Mouse (Mus musculus): Measurements from ENCODE around the gene Nt5c3.

Gene Nt5c3

DNA sequence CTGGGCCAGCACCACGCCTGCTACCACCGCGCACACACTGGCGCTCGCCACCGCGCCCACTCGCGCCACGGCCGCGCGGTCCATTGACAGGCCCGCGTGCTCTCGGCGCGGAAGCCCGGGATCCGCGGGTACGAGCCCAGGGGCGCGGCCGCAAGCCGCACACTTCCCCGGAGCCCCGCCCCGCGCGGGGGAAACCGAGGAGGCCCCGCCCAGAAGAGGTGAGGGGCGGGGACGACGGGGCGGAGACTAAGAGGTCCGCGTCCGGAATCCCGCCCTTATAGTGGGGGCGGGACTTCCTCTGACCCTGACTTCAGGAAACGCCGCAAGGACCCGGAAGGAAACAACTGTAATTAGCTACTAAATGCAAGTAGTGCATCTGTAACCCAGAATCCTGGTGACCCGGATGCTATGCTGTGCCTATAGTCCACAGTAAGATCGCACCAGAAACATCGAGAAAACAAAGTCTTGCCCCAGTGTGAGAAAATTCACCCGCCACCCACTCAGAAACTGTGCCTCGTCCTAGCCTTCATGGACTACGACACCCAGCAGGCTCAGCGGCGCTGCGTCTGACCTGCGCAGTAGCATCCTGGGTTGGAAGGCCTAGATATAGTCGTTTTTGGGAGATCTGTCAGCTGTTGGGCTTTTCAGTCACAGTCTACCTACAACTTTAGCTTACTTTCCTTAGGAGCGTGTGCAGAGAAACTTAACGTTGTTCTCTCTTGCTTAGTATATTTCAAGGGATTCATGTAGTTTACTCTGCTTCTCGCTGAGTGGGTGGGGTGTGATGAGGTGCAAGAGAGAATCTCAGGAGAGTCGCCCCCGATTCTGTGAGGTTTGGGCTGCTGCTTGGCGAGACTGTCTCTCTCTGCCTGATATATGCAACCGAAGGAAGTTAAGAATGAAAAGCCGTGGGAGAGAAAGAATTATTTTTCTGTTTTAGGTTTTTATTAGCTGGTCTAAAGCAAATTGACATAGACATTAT lies at the start of gene Nt5c3, which contains the start of gene Vmn1r4:
TSS of gene Nt5c3 (minus strand) at position 207 of the 982 bp plus-strand sequence.
TSS of gene Vmn1r4 (plus strand) at position 290 of the 982 bp plus-strand sequence.
- DNase-seq (ENCODE audit: low spot score in 2 of 2), result peak; percentile 95 to 98

DNA sequence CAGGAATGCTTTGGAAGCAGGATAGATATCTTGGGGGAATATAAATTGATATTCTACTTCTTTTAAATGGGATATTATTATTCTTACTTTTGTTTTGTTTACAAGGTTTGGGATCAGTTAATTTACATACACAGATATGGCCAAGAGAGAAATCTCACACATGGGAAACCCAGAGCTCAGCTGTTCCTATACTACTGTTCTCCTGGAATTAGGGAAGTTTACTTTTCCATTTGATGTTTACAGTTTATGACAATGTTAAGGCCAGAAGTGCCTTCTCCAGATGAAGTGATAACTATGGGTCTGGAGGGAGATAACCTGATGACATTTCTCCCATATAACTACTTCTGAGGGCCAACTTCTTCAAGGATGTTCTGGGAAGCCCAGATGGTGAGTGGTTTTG lies 46.2 kb upstream of the Nt5c3 start, which contains the start of gene Vmn1r5:
TSS of gene Vmn1r5 (plus strand) at position 301 of the 400 bp plus-strand sequence.
- DNase-seq (ENCODE audit: low spot score in 2 of 2), result no peak

DNA sequence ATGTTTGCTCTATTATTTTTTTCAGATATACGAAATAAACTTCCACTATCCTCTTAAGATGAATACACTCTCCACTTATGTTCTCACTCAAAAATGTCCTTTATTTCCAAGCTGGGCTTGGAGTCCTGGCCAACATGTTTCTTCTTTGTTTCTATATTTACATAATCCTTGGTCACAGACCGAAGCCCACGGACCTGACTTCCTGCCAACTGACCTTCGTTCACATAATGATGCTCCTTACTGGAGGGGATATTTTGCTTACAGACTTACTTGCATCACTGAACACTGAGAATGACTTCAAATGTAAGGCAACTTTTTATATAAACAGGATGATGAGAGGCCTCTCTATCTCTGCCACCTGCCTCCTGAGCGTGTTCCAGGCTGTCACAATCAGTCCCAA lies 32.7 kb upstream of the Nt5c3 start:
- no peak for DNase-seq (ENCODE audit: low spot score in 2 of 2)

DNA sequence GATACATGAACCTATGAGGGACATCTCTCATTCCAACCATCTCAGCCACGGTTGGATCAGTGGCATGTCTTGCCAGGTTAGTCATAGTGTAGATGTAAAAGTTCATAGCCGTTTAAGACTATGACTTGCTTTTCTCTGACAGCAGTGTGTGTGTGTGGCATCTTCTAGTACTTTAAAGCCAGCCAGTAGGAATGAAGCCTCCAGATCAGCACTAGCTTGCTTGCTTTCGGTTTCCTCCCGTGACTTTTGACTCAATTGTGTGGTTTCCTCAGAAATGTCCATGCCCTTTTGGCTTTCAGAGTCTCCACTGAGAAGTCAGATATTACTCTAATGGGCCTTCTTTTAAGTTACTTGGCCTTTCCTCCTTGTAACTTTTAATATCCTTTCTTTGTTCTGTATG lies 10.6 kb upstream of the Nt5c3 start:
- DNase-seq (ENCODE audit: low spot score in 2 of 2), result no peak

GRCm38 (mm10) chr6:56932464-56932863 lies 8.7 kb upstream of the Nt5c3 start:
- DNase-seq (ENCODE audit: low spot score in 2 of 2), result no peak

GRCm38 (mm10) chr6:56931648-56932415 lies 8.1 kb upstream of the Nt5c3 start:
- no peak for DNase-seq (ENCODE audit: low spot score in 2 of 2)

GRCm38 (mm10) chr6:56923331-56923725 lies 404 bp downstream of the Nt5c3 start:
- peak in 1 of 2 experiments; percentile 57 for DNase-seq (ENCODE audit: low spot score in 2 of 2)

DNA sequence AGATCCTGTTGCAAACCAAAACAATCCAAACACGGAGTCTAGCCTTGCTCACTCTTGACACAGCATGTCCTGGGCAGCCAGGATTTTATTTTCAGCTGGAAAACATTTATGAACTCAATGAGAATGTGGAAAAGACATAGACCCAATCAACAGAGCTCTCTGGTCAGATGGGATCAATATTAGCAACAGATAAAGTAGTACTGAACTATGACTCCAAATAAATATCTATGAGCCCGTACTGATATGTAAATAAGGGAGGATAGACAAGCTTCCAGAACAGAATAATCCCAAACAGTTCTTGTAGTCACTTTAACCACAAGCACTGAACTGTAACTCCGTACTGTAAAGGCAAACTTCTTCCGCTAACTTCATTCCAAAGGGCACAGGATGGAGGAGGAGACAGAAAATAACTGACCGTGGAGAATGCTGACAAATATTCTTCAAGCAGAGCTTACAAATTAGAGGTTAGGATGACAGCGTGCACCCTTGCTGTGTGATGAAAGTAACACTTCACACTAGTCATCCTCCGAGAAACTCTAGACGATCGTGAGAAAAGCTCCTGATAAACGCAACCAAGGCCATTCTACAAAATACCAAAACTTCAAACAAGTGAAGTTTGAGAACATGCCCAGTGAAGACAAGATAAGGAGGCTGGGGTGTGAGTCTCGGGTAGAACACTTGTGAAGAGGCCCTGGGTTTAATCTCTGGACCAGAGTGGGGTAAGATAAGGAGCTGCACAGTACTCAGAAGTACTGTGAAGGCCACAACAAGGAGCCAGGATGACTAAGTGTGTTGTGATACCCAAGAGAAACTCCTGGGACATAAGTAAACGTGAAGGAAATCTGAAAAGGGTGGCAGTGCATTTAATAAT lies 3.3 kb downstream of the Nt5c3 start:
- peak in 1 of 2 experiments; percentile 49 for DNase-seq (ENCODE audit: low spot score in 2 of 2)

- DNase-seq (ENCODE audit: low spot score in 2 of 2), result no peak
These were observed 4.2 kb downstream of the Nt5c3 start for GRCm38 (mm10) chr6:56919330-56920044.

DNA sequence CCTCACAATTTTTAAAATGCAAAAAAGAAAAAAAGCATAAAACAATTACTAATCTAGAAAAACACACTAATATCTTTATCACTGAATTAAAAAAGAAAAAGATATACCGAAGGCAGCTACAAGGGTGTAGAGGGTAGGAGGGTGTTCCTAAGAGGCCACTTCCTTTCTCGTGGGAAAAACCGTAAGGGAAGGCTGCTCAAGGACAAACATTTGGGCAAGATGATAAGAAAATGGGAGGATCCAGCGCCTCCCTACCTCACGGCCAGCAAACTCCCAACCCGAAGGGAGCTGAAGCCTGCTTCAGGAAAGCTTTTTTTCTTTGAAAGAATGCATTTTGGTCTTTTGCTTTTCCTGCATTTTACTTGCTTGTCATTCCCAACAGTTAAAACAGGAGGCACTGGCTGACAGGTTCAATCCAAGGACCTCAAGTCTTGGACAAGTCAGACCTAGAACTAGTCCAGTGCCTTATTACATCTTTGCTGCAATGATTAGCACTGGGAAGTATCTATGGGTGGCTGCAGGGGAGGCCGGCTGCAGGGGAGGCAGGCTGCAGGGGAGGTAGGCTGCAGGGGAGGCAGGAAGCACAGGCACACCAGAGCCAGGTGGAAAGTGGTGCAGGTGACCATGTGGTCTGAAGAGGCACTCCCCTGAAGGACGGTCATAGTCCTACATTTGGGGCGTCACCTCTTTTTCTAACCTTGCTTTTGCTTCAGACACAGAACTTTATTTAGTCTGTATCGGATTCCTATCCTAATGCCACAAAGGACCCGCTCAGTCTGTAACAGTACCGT lies 6.0 kb downstream of the Nt5c3 start:
- peak; percentile 61 to 69 for DNase-seq (ENCODE audit: low spot score in 2 of 2)

GRCm38 (mm10) chr6:56916279-56916678 lies 7.5 kb downstream of the Nt5c3 start:
- DNase-seq (ENCODE audit: low spot score in 2 of 2), result no peak

GRCm38 (mm10) chr6:56913092-56913858 lies 10.5 kb downstream of the Nt5c3 start:
- peak in 1 of 2 experiments; percentile 43 for DNase-seq (ENCODE audit: low spot score in 2 of 2)

GRCm38 (mm10) chr6:56910910-56911309 lies 12.8 kb downstream of the Nt5c3 start:
- no peak for DNase-seq (ENCODE audit: low spot score in 2 of 2)

DNA sequence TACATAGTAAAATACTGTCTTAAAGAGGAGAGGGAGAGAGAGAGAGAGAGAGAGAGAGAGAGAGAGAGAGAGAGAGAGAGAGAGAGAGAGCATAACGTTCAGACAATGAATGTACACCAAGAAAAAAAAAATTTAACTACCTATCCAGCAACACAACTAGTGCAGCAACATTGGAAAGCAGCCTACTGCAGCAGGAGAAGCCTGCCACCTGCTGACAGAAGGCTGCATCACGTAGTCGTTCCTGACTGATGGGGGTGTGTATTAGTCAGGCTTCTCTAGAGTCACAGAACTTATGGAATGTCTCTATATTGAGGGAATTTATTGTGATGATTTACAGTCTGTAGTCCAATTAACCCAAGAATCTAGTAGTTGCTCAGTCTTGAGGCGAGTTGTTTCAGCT lies 14.8 kb downstream of the Nt5c3 start:
- DNase-seq (ENCODE audit: low spot score in 2 of 2), result peak; percentile 78 to 84

GRCm38 (mm10) chr6:56908397-56908796 lies 15.3 kb downstream of the Nt5c3 start:
- no peak for DNase-seq (ENCODE audit: low spot score in 2 of 2)

DNA sequence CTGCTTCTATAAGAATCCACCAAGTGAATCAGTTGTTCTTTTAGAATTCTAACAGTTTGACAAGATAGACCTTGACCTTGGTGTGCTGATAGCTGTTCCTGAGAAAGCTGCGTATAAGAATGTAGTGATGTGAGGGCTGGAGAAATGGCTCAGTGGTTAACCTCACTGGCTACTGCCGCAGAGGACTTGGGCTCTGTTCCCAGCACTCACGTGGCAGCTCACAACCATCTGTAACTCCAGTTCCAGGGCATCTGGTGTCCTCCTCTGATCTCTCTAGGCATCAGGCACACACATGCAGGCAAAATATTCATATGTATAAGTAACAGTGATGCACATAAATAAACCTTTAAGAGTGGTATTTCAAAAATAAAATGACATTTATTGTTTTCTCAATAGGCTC lies 15.8 kb downstream of the Nt5c3 start:
- no peak for DNase-seq (ENCODE audit: low spot score in 2 of 2)

- DNase-seq (ENCODE audit: low spot score in 2 of 2), result peak in 1 of 2 experiments; percentile 50
These were observed 17.4 kb downstream of the Nt5c3 start for GRCm38 (mm10) chr6:56906121-56906846.

DNA sequence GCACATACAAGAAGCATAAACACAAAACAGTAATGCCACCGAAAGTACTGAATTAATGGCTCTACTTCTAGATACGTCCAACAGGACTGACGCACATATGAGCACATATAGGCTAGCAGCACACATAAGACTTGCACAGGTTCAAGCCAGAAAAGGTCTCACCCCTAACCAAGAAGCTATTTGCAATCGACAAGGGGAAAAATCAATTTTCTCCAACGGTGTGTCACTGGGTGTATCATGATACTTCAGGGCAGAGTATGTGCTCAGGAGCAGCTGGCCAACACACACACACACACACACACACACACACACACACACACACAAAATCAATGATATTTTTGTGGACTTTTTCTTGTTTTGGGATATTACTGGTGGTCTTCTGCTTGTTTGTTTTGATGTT lies 18.2 kb downstream of the Nt5c3 start:
- no peak for DNase-seq (ENCODE audit: low spot score in 2 of 2)
